Comparison of ENCODE assay signal across 26 mouse cellular contexts in genomic region chr13:39935216-39935615, GRCm38 (mm10).
"Had no signal": no experiment of that assay in that cellular context is flagged by ENCODE, and none has a peak within 500 bp of the region (broad histone marks: within the 10 kb centered on the region; RNA-seq: fewer than 3 reads in every experiment).

No protein-coding gene starts in this region.

- H3K9me3 ChIP-seq: heart, embryonic 13.5 days; heart, embryonic 15.5 days; hindbrain, embryonic 13.5 days; hindbrain, embryonic 15.5 days; limb, embryonic 10.5 days; limb, embryonic 12.5 days; liver, embryonic 13.5 days; liver, embryonic 15.5 days had no signal

- H3K36me3 ChIP-seq: heart, embryonic 13.5 days; heart, embryonic 15.5 days; hindbrain, embryonic 13.5 days; hindbrain, embryonic 15.5 days; limb, embryonic 10.5 days; limb, embryonic 12.5 days; liver, embryonic 13.5 days; liver, embryonic 15.5 days had no signal

- H3K4me3 ChIP-seq: heart, adult 2 months; heart, embryonic 13.5 days; heart, embryonic 15.5 days; hindbrain, embryonic 13.5 days; hindbrain, embryonic 15.5 days; layer of hippocampus, adult 2 months; limb, embryonic 10.5 days; limb, embryonic 12.5 days; liver, embryonic 13.5 days; liver, embryonic 15.5 days had no signal

- ATAC-seq: hindbrain, postnatal 0 days; intestine, postnatal 0 days; liver, postnatal 0 days had no signal

- H3K9ac ChIP-seq: heart, embryonic 13.5 days; heart, embryonic 15.5 days; hindbrain, embryonic 13.5 days; hindbrain, embryonic 15.5 days; limb, embryonic 12.5 days; liver, embryonic 13.5 days; liver, embryonic 15.5 days; liver, postnatal 0 days had no signal

- H3K4me1 ChIP-seq: heart, embryonic 13.5 days; heart, embryonic 15.5 days; hindbrain, embryonic 13.5 days; hindbrain, embryonic 15.5 days; limb, embryonic 10.5 days; limb, embryonic 12.5 days; liver, embryonic 13.5 days; liver, embryonic 15.5 days had no signal

- H3K4me2 ChIP-seq: heart, embryonic 11.5 days; heart, embryonic 13.5 days; heart, embryonic 15.5 days; hindbrain, embryonic 13.5 days; hindbrain, embryonic 15.5 days; limb, embryonic 12.5 days; liver, embryonic 11.5 days; liver, embryonic 13.5 days; liver, embryonic 15.5 days had no signal

- H3K27me3 ChIP-seq: heart, embryonic 13.5 days; heart, embryonic 15.5 days; hindbrain, embryonic 13.5 days; hindbrain, embryonic 15.5 days; limb, embryonic 12.5 days; liver, embryonic 13.5 days; liver, embryonic 15.5 days had no signal

- H3K27ac ChIP-seq: heart, adult 2 months; heart, embryonic 13.5 days; heart, embryonic 15.5 days; hindbrain, embryonic 13.5 days; hindbrain, embryonic 15.5 days; hindbrain, postnatal 0 days; layer of hippocampus, adult 2 months; limb, embryonic 10.5 days; limb, embryonic 12.5 days; liver, embryonic 13.5 days; liver, embryonic 15.5 days had no signal

- DNase-seq: gastrocnemius, postnatal 14 days; gastrocnemius, postnatal 36 days; heart, adult 11 months; heart, adult 2 months; heart, postnatal 14 days; heart, postnatal 36 days; kidney, adult 18-20 months; kidney, adult 8-10 months; kidney, postnatal 10 days; kidney, postnatal 25 days; kidney, postnatal 4 days; liver; liver, embryonic 13.5 days; liver, postnatal 0 days had no signal
